Mouse (Mus musculus): Measurements from ENCODE around the gene Krtap28-10.

DNA sequence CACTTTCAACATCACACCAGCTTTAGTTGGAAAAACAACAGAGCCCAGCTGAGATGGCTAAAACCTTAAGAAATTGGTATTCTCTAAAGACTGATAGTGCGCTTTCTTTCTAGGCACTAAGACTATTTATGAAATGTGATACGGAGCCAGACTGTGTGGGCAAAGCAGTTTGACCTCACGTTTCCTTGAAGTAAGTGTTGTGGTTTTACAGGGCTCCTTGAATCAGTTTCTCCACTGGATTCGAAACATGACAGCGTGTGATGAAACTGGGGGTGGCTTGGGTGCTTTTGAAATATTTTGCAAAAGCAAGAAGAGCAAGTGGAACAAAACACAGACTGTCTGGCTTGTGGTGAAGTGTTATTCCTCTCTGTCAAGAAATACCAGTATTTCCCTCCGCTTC lies 34.7 kb upstream of the Krtap28-10 start:
- no peak for TF ChIP-seq GATA1 (IDR thresholded peaks at IDR 0.05; ENCODE audit: low read length)
- no peak for TF ChIP-seq TAL1 (IDR thresholded peaks at IDR 0.05; ENCODE audit: low read length)

Measured in erythroblast, embryonic 14.5 days (primary cell).